Mouse (Mus musculus) layer of hippocampus, adult 18-20 months (tissue): ENCODE results near the gene Mmachc. TPM values are rescaled to one million over a fixed set of nuclear protein-coding genes. Genes with fewer than 3 reads are reported as not detected.
"Not testable (repeated sequence)": the region's sequence is repeated elsewhere in the genome, so short reads cannot be mapped to it uniquely, and the experiment has no call there.

ENCODE experiments used
- DNase-seq, 2 experiments: peaks; one replicate each; pipeline ENCODE4 v3.0.0; 2022; ENCODE audit warnings: low spot score in 2 of 2
- total RNA-seq, 2 experiments: library from RNA; stranded (reverse); gene quantifications; 2 replicates each; pipeline ENCODE4 v1.2.3; 2021

Mmachc gene
- total RNA-seq, 2 experiments from 2014 or later, result 17.0 TPM

DNA sequence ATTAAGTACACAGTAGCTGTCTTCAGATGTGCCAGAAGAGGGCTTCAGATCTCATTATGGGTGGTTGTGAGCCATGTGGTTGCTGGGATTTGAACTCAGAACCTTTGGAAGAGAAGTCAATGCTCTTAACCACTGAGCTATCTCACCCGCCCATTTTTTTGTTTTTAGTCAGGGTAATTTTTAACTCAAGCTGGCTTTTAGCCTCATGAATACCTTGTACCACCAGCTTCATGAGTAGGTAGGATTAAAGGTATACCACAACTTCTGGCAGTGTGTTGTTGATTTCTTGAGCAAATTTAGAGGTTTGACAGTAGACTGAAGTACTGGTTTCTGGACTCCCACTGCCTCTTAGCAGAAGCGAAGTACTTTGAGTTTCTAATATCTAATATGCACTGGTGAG, 16.1 kb downstream of the Mmachc start:
- no peak for DNase-seq

DNA sequence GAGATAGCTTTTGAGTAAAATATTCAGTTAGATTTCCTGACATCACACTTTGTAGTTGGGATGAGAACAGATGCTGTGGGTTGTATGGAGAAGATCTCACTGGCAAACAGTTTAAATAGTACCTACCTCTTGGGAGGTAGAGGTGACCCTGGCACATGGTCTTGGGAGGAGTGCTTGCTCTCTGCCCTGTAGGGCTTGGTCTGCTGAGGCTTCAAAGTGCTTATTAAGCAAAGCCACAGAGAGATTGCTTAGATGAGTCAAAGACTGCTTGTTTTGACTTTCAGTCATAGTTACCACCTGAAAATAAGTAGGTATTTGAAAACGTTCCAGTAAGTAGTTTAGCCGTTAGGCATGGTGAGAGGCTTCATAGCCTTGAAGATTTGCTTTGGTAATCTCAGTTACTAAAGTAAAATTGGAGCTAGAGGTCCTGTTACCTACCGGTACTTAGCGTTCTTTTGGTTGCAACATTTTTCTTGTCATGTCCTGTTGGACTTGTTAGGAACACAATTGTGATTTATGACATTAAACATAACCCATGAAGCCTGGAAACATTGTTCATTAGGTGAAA, 18.8 kb downstream of the Mmachc start:
- no peak for DNase-seq

DNA sequence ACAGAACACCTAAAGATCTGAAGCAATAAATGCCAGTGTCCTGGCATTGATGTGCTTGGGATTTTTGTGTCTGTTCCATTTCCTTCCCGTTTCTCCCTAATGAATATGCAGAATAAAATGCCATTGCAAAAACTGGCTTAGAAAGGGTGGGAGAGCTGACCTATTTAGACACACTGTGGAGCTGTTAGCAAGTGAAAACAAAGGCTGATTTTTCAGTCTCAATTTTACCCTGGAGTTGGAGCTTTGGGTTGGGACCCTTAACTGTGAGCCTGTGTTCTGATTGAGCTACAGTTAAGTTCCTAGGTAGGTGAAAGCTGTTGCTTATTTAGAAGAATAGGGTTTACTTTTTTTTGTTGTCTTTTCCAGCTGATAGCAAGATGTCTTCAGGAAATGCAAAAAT, 21.2 kb downstream of the Mmachc start:
- DNase-seq, result no peak

DNA sequence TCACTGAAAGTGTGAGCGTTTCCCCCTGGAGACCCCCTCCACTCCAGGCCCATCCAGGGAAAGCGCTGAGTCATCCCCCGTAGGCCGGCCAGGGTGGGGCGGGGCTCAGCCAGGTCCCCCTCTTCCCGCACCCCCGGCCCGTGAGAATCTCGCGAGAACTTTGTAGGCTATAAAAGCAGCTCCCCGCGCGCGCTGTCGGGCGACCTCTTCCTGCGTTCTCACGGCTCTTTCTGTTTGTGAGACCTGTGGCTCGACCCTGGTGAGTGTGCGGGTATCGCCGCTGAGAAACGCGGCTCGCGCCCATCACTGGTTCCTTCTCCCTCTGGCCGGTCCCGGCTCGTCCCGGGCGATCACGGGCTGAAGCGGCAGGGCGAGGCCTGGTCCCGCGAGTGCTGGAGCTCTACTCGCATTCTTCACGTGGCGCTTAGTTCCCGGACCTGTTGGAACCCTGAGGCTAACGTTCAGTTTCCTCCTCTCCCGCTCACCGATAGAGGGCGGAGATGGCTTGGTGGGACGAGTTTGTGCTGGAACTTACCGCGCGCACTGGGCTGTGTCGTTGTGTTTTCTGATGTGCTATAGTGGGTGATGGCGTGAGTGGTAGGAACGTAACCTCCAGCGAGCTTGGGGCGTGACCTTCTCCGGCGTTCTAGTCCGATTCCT, 22.7 kb downstream of the Mmachc start, which contains the start of gene Prdx1:
Gene Prdx1 (plus strand): TSS at position 143 of the 660 bp plus-strand sequence.
- DNase-seq, result peak; percentile 82 to 88

DNA sequence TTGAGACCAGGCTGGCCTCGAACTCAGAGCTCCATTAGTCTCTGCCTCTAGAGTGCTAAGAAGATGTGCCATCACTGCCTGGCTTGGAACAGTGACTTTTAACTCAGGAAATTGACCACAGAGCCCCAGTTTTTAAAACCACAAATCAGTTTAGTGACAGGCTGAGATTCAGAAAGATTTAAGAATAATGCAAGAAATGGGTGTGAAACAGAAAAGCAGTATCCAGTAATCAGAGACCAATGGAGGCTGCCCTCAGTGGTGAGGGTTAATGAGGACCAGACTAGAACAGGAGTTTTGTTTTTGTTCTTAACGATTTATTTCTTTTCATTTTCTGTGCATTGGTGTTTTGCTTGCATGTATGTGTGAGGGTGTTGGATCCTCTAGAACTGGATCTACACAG, 23.5 kb downstream of the Mmachc start:
- DNase-seq, result no peak

DNA sequence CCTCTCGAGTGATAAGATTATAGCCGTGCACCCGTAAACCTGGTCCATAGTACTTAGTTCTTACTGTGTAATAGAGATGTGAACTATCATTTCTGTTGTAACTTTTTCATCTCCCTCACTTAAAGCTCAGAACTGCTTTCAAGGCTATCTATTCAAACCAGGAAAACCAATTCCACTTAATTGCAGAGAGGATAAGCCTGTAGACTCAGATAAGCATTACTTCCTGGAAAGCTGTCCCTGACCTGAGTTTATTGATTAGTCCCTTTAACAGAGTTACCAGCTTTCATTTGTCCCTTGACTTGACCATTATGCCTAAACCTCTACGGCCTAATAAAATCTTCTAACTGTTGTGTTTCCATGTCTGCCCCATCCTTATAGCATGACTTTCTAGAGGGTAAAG, 24.2 kb downstream of the Mmachc start:
- no peak for DNase-seq

DNA sequence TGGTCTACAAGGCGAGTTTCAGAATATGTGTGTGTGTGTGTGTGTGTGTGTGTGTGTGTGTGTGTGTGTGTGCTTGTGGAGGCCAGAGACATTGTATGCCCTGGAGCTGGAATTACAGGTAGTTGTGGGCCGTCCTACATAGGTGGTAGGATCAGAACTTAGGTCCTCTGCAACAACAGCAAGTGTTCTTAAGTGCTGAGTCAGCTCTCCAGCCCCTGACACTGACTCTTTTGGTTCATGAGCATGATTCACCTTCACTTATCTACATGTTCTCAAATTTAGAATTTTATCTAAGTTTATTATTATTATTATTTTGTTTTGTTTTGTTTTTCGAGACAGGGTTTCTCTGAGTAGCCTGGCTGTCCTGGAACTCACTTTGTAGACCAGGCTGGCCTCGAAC, 27.7 kb downstream of the Mmachc start:
- DNase-seq, result not testable (repeated sequence)

DNA sequence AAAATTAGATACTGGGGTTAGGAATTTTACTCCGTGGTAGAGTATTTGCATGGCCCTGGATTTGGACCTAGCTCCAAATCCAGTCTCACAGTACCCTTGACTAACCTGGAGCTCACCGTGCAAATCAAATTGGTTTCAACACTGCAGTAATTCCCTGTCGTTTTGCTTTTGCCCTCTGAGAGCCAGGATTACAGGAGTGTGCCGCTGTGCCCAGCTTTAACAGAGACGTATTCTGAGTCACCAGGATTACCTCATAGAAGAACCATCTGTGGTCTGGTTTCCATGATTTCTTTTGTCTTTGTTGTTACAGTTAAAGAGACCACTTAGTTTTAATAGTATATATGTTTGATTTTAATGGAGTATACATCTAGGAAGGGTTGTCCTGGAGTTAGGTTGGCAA, 29.1 kb downstream of the Mmachc start:
- DNase-seq, result no peak

DNA sequence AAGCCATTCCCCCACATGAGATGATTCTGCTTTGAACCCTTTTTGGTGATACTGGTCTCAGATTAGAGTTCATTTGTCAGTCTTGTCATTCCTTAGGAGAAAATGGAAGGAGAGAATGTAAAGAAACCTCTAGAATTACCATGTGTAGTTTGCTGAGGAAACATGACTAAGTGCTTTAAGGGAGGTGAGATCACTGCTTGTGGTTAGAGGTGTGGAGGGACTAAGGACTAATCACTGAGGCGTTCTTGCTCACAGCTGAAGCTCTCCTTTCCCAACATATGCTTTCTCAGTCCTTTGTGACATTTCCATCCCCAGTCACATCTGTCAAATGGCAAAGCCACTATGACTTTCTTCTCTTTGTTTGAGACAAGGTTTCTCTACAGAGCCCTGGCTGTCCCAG, 30.4 kb downstream of the Mmachc start:
- no peak for DNase-seq

DNA sequence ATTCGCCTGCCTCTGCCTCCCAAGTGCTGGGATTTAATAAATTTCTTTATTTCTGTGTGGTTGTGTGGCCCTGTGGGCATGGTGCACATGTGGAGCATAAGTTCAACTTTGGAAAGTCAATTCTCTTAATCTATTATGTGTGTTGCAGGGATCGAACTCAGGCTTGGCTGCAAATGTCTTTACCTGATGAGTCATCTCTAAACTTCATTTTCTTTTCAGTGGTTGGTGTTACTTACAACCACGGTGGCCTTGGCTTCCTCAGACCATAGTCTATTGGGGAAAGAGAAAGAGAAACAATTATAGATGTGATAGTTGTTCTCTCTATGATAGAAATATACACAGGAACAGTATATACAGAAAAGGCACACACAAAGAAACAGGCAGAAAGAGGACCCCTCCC, 32.2 kb downstream of the Mmachc start:
- no peak for DNase-seq

DNA sequence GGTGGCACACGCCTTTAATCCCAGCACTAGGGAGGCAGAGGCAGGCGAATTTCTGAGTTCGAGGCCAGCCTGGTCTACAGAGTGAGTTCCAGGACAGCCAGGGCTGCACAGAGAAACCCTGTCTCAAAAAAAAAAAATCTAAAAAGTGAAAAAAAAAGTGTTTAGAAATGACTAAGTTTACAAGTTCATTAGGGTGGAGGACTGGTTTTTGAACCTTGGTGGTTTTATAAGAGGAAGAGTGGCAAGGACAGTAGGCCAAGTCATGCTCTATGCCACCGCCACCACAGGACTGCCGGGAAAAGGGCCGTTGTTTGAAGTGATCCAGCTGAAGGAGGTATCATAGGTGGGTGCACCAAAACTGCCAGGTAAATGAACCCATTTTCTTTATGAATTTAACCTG, 33.4 kb downstream of the Mmachc start:
- DNase-seq, result not testable (repeated sequence)

DNA sequence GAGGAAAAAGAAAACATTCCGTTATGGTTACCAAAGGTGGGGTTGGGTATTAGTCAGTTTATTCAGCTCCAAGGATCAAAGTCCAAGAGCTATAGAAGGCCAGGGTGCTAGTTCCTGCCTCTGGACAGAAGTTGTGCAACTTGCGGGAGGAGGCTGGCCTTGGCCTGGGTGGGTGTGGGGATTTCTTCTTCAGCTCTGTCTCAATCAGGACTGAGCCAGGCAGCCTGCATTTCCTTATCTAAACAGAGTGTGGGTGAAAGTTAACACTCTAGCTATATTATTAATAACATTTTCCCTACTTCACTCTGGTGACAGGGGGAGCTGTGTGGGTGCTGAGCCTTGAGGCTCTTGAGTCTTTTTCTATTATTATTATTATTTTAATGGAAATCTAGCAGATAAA, 35.4 kb downstream of the Mmachc start:
- no peak for DNase-seq

DNA sequence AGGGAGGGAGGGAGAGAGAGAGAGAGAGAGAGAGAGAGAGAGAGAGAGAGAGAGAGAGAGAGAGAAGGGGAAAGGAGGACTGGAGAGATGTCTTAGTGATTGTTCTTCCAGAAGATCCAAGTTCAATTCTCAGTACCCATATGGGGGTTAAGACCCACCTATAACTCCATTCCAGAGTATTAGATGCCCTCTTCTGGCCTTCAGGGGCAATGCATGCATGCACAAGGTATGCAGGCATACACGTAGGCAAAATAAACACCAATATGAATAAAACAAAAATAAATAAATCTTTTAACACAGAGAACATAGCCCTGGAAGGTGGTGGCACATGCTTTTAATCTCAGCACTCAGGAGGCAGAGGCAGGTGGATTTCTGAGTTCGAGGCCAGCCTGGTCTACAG, 38.9 kb downstream of the Mmachc start:
- DNase-seq, result no peak

DNA sequence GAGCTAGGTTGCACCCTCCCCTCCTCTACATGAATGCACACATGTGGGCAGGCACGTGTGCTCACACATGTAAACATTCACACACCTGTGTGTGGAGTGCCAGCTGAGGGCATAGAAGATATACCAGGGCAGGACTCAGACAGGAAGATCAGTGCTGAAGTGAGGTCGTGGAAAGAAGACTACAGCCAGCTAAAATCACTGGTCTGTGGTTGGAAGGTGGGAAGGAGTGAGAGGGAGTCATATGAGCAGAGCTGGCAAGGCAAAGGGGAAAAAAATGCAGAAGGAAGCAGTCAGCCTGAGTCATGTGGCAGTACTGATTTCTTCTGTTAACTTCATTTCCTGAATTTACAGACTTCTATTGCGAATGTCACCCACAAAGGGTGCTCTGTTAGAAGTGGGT, 40.1 kb downstream of the Mmachc start:
- DNase-seq, result no peak

DNA sequence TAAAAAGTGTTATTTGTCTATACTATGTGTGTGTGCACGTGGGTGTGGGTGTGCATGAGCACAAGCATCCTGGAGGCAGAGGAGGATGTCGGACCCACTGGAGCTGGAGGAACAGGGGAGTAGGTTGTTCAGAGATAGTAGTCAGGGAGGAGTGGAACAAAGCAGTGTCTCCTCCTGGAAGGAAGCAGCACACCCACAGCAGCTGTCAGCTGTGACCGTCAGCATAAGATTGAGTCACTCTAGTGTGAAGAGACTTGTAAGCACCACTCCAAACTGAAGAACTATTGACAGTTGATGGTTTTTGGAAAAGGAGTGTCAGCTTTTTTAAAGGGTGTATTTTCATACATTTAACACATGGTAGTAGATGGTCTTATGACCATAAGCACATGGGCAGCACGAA, 41.6 kb downstream of the Mmachc start:
- DNase-seq, result no peak

DNA sequence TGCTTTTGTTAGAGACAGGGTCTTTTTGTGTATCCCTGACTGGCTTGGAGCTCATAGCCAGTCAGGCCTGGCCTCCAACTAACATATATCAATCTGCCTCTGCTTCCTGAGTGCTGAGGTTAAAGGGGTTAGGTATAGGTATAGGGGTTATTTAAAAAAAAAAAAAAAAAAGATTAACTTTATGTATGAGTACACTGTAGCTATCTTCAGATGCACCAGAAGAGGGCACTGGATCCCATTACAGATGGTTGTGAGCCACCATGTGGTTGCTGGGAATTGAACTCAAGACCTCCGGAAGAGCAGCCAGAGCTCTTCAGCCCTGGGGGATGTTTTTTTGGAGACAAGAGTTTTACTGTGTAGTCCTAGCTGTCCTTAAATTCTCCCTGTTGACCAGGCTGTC, 46.2 kb downstream of the Mmachc start:
- no peak for DNase-seq

DNA sequence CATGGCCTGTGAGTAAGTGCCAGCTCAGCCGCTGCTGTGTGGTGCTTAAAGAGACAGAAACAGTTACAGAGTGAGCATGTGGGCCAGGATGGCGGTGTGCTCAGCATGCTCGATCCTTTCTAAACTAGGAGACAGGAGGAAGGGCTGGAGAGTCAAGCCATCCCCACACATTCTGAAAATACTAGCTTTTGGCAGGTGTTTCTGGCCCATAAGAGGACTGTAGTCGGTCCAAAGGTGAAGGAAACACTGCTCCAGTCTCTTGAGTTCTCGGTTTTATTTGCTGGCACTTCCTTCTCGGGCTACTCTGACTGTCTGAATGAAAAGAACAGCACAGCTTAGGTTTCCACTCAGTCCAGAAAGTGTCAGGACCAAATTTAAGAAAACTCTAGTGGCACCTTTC, 47.4 kb downstream of the Mmachc start:
- DNase-seq, result no peak

DNA sequence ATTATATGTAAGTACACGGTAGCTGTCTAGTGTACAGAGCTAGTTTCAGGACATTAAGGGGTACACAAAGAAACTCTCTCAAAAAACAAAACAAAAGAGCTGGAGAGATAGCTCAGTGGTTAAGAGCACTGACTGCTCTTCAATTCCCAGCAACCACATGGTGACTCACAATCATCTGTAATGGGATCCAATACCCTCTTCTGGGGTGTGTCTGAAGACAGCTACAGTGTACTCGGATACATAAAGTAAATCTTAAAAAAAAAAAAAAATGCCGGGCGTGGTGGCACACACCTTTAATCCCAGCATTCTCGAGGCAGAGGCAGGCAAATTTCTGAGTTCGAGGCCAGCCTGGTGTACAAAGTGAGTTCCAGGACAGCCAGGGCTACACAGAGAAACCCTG, 48.3 kb downstream of the Mmachc start:
- not testable (repeated sequence) for DNase-seq

DNA sequence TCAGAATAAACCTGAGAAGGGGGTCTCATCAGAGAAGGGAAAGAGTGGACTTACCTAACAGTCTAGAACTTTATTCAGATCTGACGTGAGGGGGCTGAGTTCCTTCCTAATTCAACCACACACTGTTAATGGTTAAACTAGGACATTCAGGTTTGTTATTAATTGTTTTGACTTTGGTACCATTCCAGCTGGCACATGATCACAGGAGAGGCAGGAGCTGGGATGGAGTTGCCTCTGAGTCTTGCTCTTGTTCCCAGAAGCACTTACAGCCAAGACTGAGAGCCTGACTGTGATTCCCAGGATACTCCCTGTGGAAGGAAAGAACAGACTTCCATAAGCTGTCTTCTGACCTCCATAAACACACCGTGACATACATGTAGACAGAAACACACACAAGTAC, 48.7 kb downstream of the Mmachc start:
- no peak for DNase-seq

DNA sequence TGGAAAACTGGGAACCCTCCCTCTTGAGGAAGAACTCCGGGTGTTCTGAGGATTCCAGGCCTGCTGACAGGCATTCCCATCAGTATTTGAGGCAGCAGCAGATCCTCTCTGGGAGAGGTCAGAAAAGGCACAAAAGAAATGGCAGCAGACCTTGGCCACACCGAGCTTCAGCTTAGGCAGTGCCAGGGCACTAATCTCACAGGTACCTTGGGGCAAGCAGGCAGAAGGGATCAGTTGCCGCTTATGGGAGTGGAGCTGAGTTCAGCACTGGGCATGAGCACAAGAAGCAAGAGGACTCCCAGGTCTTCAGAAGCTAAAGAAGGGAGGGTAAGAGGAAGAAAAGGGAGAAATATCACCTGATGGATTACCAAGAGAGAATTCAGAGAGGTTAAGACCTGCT, 50.2 kb downstream of the Mmachc start:
- DNase-seq, result no peak

DNA sequence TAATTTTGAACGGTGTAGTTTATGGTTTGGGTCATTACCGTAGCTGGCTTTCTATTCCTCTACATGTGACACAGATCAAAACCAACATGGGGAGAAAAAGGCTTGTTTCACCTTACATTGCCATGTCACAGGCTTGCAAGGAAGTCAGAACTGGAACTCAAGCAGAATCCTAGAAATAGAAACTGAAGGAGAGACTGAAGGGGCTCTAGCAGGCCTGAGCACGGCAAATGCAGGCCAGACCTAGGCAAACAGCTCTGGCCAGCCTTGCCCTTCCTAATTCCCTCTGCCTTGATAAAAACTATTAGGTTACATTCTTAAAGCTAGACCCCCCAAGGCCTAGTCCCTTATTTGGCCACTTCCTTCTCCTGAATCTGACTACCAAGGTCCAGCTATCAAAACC, 52.5 kb downstream of the Mmachc start:
- DNase-seq, result no peak

DNA sequence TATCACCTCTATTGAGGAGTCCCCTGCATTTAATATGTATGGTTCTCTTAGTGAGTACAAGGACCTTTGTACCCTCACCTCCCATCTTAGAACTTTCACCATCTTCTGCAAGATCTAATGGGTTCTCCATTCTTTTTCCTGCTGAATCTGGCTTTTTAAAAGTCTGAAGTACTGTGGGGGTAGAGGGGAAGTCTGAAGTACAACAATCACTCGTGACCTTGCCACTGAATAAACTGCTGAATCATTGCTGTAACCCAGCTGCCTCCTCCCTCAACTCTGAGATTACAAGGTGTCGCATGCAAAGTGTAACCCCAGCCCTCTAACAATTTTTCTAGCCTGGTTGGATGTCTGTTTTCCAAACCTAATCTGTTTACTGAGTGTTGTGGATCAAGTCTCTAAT, 53.1 kb downstream of the Mmachc start:
- no peak for DNase-seq

DNA sequence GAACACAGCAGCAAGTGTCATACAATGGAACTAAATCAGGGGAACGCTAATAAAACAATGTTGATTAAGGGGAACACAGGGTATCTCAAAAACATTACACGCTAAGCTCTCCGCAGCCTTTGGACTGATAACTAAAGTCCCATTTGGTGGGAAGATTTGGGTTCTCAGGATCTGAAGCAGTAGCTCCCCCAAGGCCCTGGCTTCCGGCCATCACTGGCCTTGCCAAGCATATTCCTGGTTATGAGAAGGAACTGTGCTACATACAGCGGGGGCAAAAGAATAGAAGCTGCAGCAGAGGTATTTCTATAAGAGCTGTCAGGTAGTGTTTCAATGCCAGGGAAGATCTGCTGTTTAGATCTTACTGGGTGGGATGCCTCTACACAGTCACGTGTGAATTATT, 55.0 kb downstream of the Mmachc start:
- DNase-seq, result no peak
